Mouse (Mus musculus) Patski (cell line): ENCODE measurements around the gene Ltbp3. TPM values are rescaled to one million over a fixed set of nuclear protein-coding genes. Genes with fewer than 3 reads are reported as not detected.

Source experiments
- ATAC-seq: fragments of 100-300 bp; one replicate; pipeline ENCODE4 v1.8.0; 2021
- CTCF ChIA-PET: fragments of 350-600 bp; sonication (Branson Sonifier 250); formaldehyde crosslinking; loops from one replicate; lab custom pipeline; 2022; ENCODE audit warnings: inconsistent platforms; lab: Charles Lee
- POLR2A ChIA-PET: fragments of 350-600 bp; sonication (Branson Sonifier 250); formaldehyde crosslinking; loops from one replicate; lab custom pipeline; 2022; ENCODE audit warnings: antibody characterized with exemption, inconsistent platforms; lab: Charles Lee
- DNase-seq: peaks from one replicate; pipeline ENCODE4 v3.0.0-alpha.2; 2011; ENCODE audit warnings: low read depth, low spot score
- H3K27me3 ChIP-seq: fragments of 371-371 bp; one replicate; pipeline ENCODE4 v1.5.1; 2021
- CTCF ChIP-seq: fragments of 100-300 bp; IDR thresholded peaks from one replicate; pipeline ENCODE4 v1.5.1; 2021
- in situ Hi-C: fragments of 300-500 bp; cut with MboI; formaldehyde crosslinking; loops from 3 replicates; pipeline ENCODE4 v1.11.1; 2018; ENCODE audit warnings: low pct_unique_long_range_greater_than_20kb, mixed read lengths
- polyA plus RNA-seq: library from polyadenylated mRNA; unstranded; gene quantifications from one replicate; pipeline ENCODE4 v1.2.3, GENCODE M21; 2021

Gene Ltbp3
- polyA plus RNA-seq, 1 experiment from 2014 or later = 747 TPM

- ATAC-seq (peak; percentile 65), DNase-seq (no peak)
- no peak for TF ChIP-seq CTCF
- ChIA-PET CTCF (interaction anchor here (1.6 to 3.6 kb wide), 3 partner anchors 13 to 58 kb away, joined by 6 to 17 read pairs (median 6); no protein-coding TSS in a partner anchor), POLR2A (interaction anchor here (1.1 to 4.1 kb wide), 7 partner anchors 9 to 41 kb away, joined by 3 to 38 read pairs (median 4); partner anchors contain the start of genes Ltbp3 and Scyl1)
- H3K27me3 ChIP-seq = no peaks in the 10 kb centered on the region
- in situ Hi-C loops = no loop called here
Measured at GRCm38 (mm10) chr19:5729444-5729815, 11.3 kb upstream of the Ltbp3 start, which contains the start of gene Fam89b. Gene Fam89b, minus strand, starts transcription at chr19:5729653.

DNA sequence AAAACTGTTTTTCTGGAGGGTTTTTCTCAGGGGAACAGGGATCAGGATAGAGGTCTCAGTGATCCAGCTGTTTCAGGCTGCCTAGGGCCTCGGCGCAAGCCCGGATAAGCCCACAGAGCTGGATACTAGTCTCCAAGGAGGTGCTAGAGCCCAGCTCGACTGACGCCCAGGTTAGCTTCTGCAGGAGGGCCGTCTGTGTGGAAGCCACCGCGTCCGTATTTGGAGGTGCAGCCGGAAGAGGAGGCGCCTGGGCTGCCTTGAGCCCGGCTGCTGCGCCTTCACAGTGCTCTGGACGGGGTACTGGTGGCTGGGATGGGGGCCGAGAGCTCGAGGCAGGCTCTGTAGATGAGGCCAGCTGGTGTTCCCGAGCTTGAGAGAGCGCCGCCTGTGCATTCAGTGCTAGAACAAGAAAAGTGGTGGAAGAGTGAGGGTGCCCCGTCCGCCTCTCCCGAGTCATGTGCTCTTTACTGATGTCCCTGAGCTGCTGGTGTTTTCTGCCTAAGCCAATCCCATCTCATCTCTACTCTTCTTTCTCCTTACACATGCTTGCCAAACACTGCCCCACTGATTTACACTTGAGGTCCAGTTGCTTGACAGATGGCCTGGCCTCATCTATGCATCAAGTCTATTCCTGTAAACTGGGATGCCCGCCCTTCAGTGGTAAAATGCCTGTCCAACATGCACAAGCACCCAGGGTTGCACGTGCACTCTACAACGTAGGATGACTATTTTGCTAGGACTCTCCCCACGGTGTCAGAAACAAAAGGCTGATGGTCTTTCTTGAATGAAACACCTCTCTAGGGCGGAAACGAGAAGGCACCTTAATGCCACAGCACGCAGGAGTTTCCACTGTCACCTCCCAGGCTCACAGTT, 10.2 kb upstream of the Ltbp3 start:
- CTCF ChIA-PET = interaction anchor here (1.5 to 3.6 kb wide), 3 partner anchors 12 to 32 kb away, joined by 5 to 17 read pairs (median 5); no protein-coding TSS in a partner anchor
- no peak for ATAC-seq
- TF ChIP-seq CTCF = no peak
- H3K27me3 ChIP-seq = no peaks in the 10 kb centered on the region
- DNase-seq = no peak
- in situ Hi-C loops = no loop called here
- POLR2A ChIA-PET = interaction anchor here (4.1 kb wide), 1 partner anchor 11 kb away, joined by 38 read pairs; the partner anchor contains the start of gene Ltbp3

- POLR2A ChIA-PET = interaction anchor here (0.9 to 4.1 kb wide), 3 partner anchors 10 to 40 kb away, joined by 4 to 38 read pairs (median 5); partner anchors contain the start of genes Ltbp3 and Scyl1
- CTCF ChIA-PET = interaction anchor here (1.1 to 1.8 kb wide), 3 partner anchors 21 to 202 kb away, joined by 3 to 5 read pairs (median 5); no protein-coding TSS in a partner anchor
- no peak for ATAC-seq
- H3K27me3 ChIP-seq = no peaks in the 10 kb centered on the region
- in situ Hi-C loops = no loop called here
- no peak for DNase-seq
- no peak for TF ChIP-seq CTCF
Measured at GRCm38 (mm10) chr19:5731264-5731978, 9.3 kb upstream of the Ltbp3 start.

- no peaks in the 10 kb centered on the region for H3K27me3 ChIP-seq
- POLR2A ChIA-PET = interaction anchor here (0.6 to 1.9 kb wide), 3 partner anchors 9 to 12 kb away, joined by 3 to 6 read pairs (median 4); partner anchors contain the start of gene Ehbp1l1
- no peak for ATAC-seq
- CTCF ChIA-PET = interaction anchor here (0.8 to 1.1 kb wide), 2 partner anchors 10 to 45 kb away, joined by 3 read pairs; no protein-coding TSS in a partner anchor
- in situ Hi-C loops = no loop called here
- DNase-seq = no peak
- TF ChIP-seq CTCF = no peak
Measured at GRCm38 (mm10) chr19:5734325-5734724, 6.4 kb upstream of the Ltbp3 start.

GRCm38 (mm10) chr19:5739446-5739845, 1.3 kb upstream of the Ltbp3 start:
- no peaks in the 10 kb centered on the region for H3K27me3 ChIP-seq
- no peak for ATAC-seq
- DNase-seq = no peak
- CTCF ChIA-PET = no interaction called here
- POLR2A ChIA-PET = interaction anchor here (0.7 to 4.5 kb wide), 5 partner anchors 10 to 290 kb away, joined by 3 to 38 read pairs (median 7); partner anchors contain the start of genes Ehbp1l1 and Fam89b
- in situ Hi-C loops = no loop called here
- TF ChIP-seq CTCF = no peak

- ChIA-PET POLR2A (interaction anchor here (0.6 to 4.5 kb wide), 7 partner anchors 11 to 70 kb away, joined by 3 to 38 read pairs (median 5); partner anchors contain the start of genes Ehbp1l1 and Fam89b), CTCF (interaction anchor here (1.3 to 2.7 kb wide), 3 partner anchors 13 to 31 kb away, joined by 5 to 17 read pairs (median 5); partner anchors contain the start of gene Fam89b)
- DNase-seq = no peak
- ATAC-seq = peak; percentile 27
- no peaks in the 10 kb centered on the region for H3K27me3 ChIP-seq
- in situ Hi-C loops = no loop called here
- no peak for TF ChIP-seq CTCF
Measured at GRCm38 (mm10) chr19:5741641-5742240, 1.0 kb downstream of the Ltbp3 start.

- ChIA-PET CTCF (interaction anchor here (1.1 to 2.7 kb wide), 3 partner anchors 13 to 45 kb away, joined by 4 to 17 read pairs (median 5); partner anchors contain the start of gene Fam89b), POLR2A (interaction anchor here (0.6 to 4.5 kb wide), 13 partner anchors 8 to 101 kb away, joined by 3 to 38 read pairs (median 4); partner anchors contain the start of genes Fam89b and Scyl1)
- H3K27me3 ChIP-seq = no peaks in the 10 kb centered on the region
- TF ChIP-seq CTCF = no peak
- ATAC-seq (no peak), DNase-seq (no peak)
- in situ Hi-C loops = no loop called here
Measured at GRCm38 (mm10) chr19:5742241-5742641, 1.5 kb downstream of the Ltbp3 start.

DNA sequence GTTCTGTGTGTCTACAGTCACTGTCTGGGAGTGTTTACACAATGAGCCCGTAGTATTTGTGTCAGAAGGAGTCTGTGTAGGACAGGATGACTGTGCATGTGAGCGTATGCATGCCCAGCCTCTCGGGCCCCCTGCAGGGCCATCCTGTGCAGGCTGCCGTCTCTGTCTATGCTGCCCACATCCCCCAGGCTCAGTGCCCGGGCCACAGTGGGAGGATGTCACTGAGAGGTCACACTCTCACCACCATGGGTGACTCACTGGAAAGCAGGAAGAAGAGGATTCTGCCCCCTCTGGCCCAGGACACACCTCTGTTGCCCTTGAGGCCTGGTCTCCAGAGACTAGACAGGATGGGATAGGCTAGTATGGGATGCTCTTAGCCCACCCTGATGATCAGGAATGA, 2.9 kb downstream of the Ltbp3 start:
- peak; percentile 59 for ATAC-seq
- in situ Hi-C loops = no loop called here
- POLR2A ChIA-PET = interaction anchor here (0.6 to 4.5 kb wide), 7 partner anchors 9 to 100 kb away, joined by 3 to 38 read pairs (median 4); partner anchors contain the start of genes Ehbp1l1 and Fam89b

More for the DNA sequence above, 2.9 kb downstream of the Ltbp3 start:
- DNase-seq = no peak
- no peaks in the 10 kb centered on the region for H3K27me3 ChIP-seq
- no peak for TF ChIP-seq CTCF
- CTCF ChIA-PET = interaction anchor here (1.1 to 2.7 kb wide), 2 partner anchors 15 to 44 kb away, joined by 4 to 17 read pairs; partner anchors contain the start of gene Fam89b
